Mouse (Mus musculus) embryonic facial prominence, embryonic 10.5 days (tissue): Measurements from ENCODE around the gene 1700013G24Rik. TPM values are rescaled to one million over a fixed set of nuclear protein-coding genes. Genes with fewer than 3 reads are reported as not detected.

ENCODE experiments used
- DNase-seq: peaks from one replicate; pipeline ENCODE4 v3.0.0-alpha.2; 2017; ENCODE audit warnings: low spot score
- H3K27ac ChIP-seq: fragments of 300-500 bp; sonication (generic); replicated peaks from 2 replicates; pipeline ENCODE4 v1.5.1; 2016; ENCODE audit warnings: mild to moderate bottlenecking
- H3K27me3 ChIP-seq: fragments of 300-500 bp; sonication (generic); replicated peaks from 2 replicates; pipeline ENCODE4 v1.6.1; 2016; ENCODE audit warnings: low read depth, mild to moderate bottlenecking; ENCODE audit not compliant: poor library complexity, severe bottlenecking
- H3K36me3 ChIP-seq: fragments of 300-500 bp; sonication (generic); replicated peaks from 2 replicates; pipeline ENCODE4 v1.6.1; 2016; ENCODE audit warnings: mild to moderate bottlenecking, moderate library complexity
- H3K4me1 ChIP-seq: fragments of 300-500 bp; sonication (generic); 2 replicates; pipeline ENCODE4 v1.6.1; 2016
- H3K4me3 ChIP-seq: fragments of 300-500 bp; sonication (generic); 2 replicates; pipeline ENCODE4 v1.5.1; 2016; ENCODE audit warnings: mild to moderate bottlenecking, moderate library complexity
- H3K9me3 ChIP-seq: fragments of 300-500 bp; sonication (generic); 2 replicates; pipeline ENCODE4 v1.6.1; 2016; ENCODE audit warnings: mild to moderate bottlenecking
- WGBS: fragments of 180-500 bp; shearing (Covaris S2); methylation state at CpG from one replicate; pipeline ENCODE4 v1.1.7; 2016; 5-methylcytosine and 5-hydroxymethylcytosine counted together
- polyA plus RNA-seq: library from polyadenylated mRNA; unstranded; fragments of >200 nt; fragmentation: Nextera tagmentation; extraction: Ambion mirVana; gene quantifications from 2 replicates; pipeline ENCODE4 v1.2.1, GENCODE M21; 2016

The 1700013G24Rik gene
- polyA plus RNA-seq, 1 experiment from 2014 or later = not detected

DNA sequence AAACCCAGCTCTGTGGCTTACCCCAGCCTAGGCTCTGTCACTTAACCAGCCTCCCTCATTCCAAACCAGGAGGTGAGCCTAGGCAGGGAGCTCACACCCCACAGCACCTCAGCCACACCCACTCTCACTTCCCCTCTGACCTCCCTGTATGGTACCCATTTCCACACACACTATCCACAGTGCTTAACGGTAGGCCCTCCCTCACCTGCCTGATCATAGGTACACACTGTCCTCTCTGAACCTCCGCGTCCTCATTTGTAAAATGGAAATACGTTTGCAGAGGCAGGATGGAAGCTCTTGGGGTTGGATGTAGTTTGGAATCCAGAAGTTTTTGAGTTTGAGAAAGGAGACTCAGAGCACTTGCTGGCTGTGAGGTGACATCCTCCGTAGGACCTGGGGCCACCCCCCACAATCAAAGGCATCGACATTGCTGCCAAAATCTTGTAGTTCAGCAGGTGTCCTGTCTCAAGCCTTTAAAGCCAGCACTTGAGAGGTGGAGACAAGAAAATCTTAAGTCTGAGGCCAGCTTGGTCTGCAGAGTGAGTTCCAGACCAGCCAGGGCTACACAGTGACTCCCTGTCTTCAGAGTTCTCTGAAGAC is 42.5 kb downstream of the 1700013G24Rik start:
- Histone ChIP-seq H3K27me3 (no peaks in the 10 kb centered on the region), H3K9me3 (no peaks in the 10 kb centered on the region), H3K4me1 (peaks cover 78% of the 10 kb centered on the region), H3K27ac (peak overlapping the region; percentile 86), H3K36me3 (peaks cover 4% of the 10 kb centered on the region; the same call in 1 of the 2 replicates), H3K4me3 (peak overlapping the region; percentile 36)
- DNase-seq = no peak
- 54% methylated on average over 6 of the region's 6 CpGs for WGBS

- Histone ChIP-seq H3K9me3 (no peaks in the 10 kb centered on the region), H3K4me3 (peak overlapping the region; percentile 3; the same call in 1 of the 2 replicates), H3K36me3 (peaks cover 22% of the 10 kb centered on the region), H3K4me1 (peaks cover 78% of the 10 kb centered on the region), H3K27me3 (no peaks in the 10 kb centered on the region), H3K27ac (peak overlapping the region; percentile 80)
- no peak for DNase-seq
- WGBS = 63% methylated on average over 5 of the region's 5 CpGs
Observed at GRCm38 (mm10) chr4:137497367-137497766, 44.3 kb downstream of the 1700013G24Rik start.

GRCm38 (mm10) chr4:137497892-137498722 is 45.0 kb downstream of the 1700013G24Rik start:
- H3K9me3 ChIP-seq = no peaks in the 10 kb centered on the region
- DNase-seq = peak; percentile 55
- no peaks in the 10 kb centered on the region for H3K27me3 ChIP-seq
- H3K27ac ChIP-seq = peak overlapping the region; percentile 80
- peak overlapping the region; percentile 3 for H3K4me3 ChIP-seq
- H3K4me1 ChIP-seq = peaks cover 73% of the 10 kb centered on the region
- H3K36me3 ChIP-seq = peaks cover 27% of the 10 kb centered on the region
- 46% methylated on average over 9 of the region's 9 CpGs for WGBS

DNA sequence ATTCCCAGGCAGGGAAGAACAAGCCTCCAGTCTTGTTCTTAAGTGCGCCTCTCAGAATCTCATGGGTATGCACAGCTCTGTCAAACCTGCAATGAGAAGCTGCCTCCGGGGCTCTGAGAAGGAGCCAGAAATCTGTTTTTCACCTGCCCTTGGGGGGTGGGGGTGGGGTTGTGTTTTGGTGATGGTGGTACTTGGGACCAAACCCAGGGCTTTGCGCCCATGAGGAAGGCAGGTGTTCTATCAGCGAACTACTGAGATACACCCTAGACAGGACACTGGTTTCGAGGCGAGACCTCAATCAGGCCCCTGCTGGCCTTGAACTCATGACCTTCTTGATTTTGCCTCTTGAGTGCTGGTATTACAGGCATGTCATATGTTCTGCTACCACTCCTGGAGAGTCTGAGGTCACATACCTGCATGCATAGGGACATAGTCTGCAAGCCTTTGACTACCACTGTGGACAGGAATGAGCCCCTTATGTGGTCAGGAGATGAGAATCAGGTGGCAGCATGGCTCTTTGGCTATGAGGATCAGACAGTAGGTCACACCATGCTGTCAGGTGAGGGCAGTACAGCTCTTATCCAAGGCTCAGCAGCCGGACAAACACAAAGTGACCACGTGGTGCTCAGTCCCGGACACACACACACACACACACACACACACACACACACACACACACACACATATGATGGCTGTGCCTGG is 45.9 kb downstream of the 1700013G24Rik start:
- Histone ChIP-seq H3K27me3 (no peaks in the 10 kb centered on the region), H3K9me3 (no peaks in the 10 kb centered on the region), H3K36me3 (peaks cover 35% of the 10 kb centered on the region), H3K4me1 (peaks cover 70% of the 10 kb centered on the region), H3K4me3 (peak overlapping the region; percentile 1; the same call in 1 of the 2 replicates), H3K27ac (peak overlapping the region; percentile 80)
- 87% methylated on average over 9 of the region's 9 CpGs for WGBS
- DNase-seq = no peak

DNA sequence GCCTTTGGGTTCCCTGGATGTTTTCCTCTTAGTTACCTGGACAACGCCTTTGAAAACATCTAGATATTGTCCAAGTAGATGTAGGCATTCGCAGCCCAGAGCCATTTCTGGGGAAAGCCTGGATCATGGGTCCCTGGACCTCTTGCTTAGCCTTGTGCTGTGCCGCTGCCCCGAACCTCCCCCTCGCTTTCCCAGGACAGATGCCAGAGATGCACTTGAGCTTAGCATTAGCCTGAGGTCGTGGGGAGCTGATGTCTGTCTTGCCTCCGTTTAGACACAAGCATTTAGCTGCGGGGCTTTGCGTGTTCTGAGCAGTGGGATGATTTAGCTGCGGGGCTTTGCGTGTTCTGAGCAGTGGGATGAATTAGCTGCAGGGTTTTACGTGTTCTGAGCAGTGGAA is 47.1 kb downstream of the 1700013G24Rik start:
- Histone ChIP-seq H3K27me3 (no peaks in the 10 kb centered on the region), H3K4me1 (peaks cover 59% of the 10 kb centered on the region), H3K36me3 (peaks cover 47% of the 10 kb centered on the region), H3K27ac (peak overlapping the region; percentile 30; the same call in 1 of the 2 replicates), H3K9me3 (no peaks in the 10 kb centered on the region), H3K4me3 (no peak overlapping the region)
- 83% methylated on average over 12 of the region's 12 CpGs for WGBS
- DNase-seq = no peak

- H3K4me1 ChIP-seq = peaks cover 51% of the 10 kb centered on the region
- H3K9me3 ChIP-seq = no peaks in the 10 kb centered on the region
- no peak overlapping the region for H3K27ac ChIP-seq
- no peak overlapping the region for H3K4me3 ChIP-seq
- 95% methylated on average over 5 of the region's 5 CpGs for WGBS
- peaks cover 53% of the 10 kb centered on the region for H3K36me3 ChIP-seq
- no peak for DNase-seq
- H3K27me3 ChIP-seq = no peaks in the 10 kb centered on the region
Observed at GRCm38 (mm10) chr4:137500953-137501352, 47.9 kb downstream of the 1700013G24Rik start.

DNA sequence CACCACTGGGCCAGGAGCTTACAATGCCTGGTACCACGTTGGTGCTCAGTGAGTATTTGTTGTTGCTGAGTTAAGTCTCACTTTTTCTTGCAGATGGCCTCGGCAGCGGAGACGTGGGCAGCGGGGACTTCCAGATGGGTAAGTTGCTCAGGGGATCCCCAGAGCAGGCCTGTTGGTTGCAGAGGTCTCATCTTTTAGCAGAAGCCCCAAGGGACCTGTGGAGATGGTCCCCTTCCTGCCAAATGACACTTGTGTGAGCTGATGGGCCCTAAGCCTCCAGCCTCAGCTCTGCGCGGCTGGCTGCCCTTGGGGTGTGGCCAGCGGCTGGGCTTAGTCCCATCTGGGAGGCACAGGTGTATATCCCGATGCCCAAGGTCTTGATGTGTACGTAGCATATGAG is 49.1 kb downstream of the 1700013G24Rik start:
- 91% methylated on average over 10 of the region's 10 CpGs for WGBS
- Histone ChIP-seq H3K9me3 (no peaks in the 10 kb centered on the region), H3K4me1 (peaks cover 38% of the 10 kb centered on the region), H3K27ac (no peak overlapping the region), H3K27me3 (no peaks in the 10 kb centered on the region), H3K36me3 (peaks cover 61% of the 10 kb centered on the region), H3K4me3 (no peak overlapping the region)
- no peak for DNase-seq

GRCm38 (mm10) chr4:137502801-137503200 is 49.7 kb downstream of the 1700013G24Rik start:
- peaks cover 32% of the 10 kb centered on the region for H3K4me1 ChIP-seq
- no peaks in the 10 kb centered on the region for H3K9me3 ChIP-seq
- 88% methylated on average over 7 of the region's 7 CpGs for WGBS
- no peak for DNase-seq
- no peaks in the 10 kb centered on the region for H3K27me3 ChIP-seq
- H3K36me3 ChIP-seq = peaks cover 67% of the 10 kb centered on the region
- peak overlapping the region; percentile 35; the same call in 1 of the 2 replicates for H3K27ac ChIP-seq
- H3K4me3 ChIP-seq = no peak overlapping the region

DNA sequence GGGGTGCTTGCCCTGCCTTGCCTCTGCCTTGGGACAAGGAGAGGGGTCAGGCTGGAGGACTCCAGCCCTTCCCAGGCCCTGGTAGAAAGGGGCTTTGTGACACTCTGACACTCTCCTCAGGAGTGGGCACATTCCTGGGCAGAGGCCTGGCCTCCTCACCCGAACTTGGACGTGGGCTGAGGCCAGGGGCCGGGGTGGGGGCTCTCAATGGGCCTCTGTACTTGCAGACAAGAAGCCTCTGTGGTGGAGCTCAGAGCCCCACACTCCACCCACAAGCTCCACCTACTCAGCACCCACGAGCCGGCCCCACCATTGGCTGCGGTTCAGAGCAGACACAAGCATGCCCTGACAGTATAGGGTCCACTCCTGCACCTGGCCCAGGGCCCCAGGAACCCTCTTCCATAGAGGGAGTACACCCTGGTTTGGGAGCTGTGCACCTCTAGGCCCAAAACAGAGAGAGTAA is 50.5 kb downstream of the 1700013G24Rik start:
- no peaks in the 10 kb centered on the region for H3K9me3 ChIP-seq
- H3K36me3 ChIP-seq = peaks cover 75% of the 10 kb centered on the region
- no peaks in the 10 kb centered on the region for H3K27me3 ChIP-seq
- H3K27ac ChIP-seq = peak overlapping the region; percentile 35
- 78% methylated on average over 6 of the region's 6 CpGs for WGBS
- H3K4me3 ChIP-seq = no peak overlapping the region
- DNase-seq = no peak
- peaks cover 25% of the 10 kb centered on the region for H3K4me1 ChIP-seq

Other genes starting within 250 kb of the 1700013G24Rik start
- gene Wnt4, start 175.8 kb upstream of the 1700013G24Rik start, polyA plus RNA-seq = 1.2 and 1.5 TPM in 2 replicates
- 568 and 585 TPM in 2 replicates for gene Cdc42, start 95.6 kb upstream of the 1700013G24Rik start, polyA plus RNA-seq
- gene Cela3a, start 43.5 kb upstream of the 1700013G24Rik start, polyA plus RNA-seq = not detected in 2 replicates
- gene Cela3b, start 22.7 kb upstream of the 1700013G24Rik start, polyA plus RNA-seq = not detected in 2 replicates
- gene Hspg2, start 15.5 kb downstream of the 1700013G24Rik start, polyA plus RNA-seq = 17.4 and 19.6 TPM in 2 replicates
- 0.55 TPM in 1 of 2 replicates, not detected in the other for gene Ldlrad2, start 121.3 kb downstream of the 1700013G24Rik start, polyA plus RNA-seq
- gene Usp48, start 140.5 kb downstream of the 1700013G24Rik start, polyA plus RNA-seq = 79.1 and 81.7 TPM in 2 replicates
- 3.8 and 6.9 TPM in 2 replicates for gene Rap1gap, start 211.4 kb downstream of the 1700013G24Rik start, polyA plus RNA-seq